Mouse (Mus musculus): ENCODE data around the gene Angptl8.
"Not testable (repeated sequence)": the region's sequence is repeated elsewhere in the genome, so short reads cannot be mapped to it uniquely, and the experiment has no call there.

Gene Angptl8

GRCm38 (mm10) chr9:21849691-21850677 lies 14.7 kb downstream of the Angptl8 start:
- no peak for DNase-seq (ENCODE audit: low read depth, low spot score)

- DNase-seq (ENCODE audit: low read depth, low spot score) = no peak
Observed at GRCm38 (mm10) chr9:21851084-21851483, 15.8 kb downstream of the Angptl8 start.

DNA sequence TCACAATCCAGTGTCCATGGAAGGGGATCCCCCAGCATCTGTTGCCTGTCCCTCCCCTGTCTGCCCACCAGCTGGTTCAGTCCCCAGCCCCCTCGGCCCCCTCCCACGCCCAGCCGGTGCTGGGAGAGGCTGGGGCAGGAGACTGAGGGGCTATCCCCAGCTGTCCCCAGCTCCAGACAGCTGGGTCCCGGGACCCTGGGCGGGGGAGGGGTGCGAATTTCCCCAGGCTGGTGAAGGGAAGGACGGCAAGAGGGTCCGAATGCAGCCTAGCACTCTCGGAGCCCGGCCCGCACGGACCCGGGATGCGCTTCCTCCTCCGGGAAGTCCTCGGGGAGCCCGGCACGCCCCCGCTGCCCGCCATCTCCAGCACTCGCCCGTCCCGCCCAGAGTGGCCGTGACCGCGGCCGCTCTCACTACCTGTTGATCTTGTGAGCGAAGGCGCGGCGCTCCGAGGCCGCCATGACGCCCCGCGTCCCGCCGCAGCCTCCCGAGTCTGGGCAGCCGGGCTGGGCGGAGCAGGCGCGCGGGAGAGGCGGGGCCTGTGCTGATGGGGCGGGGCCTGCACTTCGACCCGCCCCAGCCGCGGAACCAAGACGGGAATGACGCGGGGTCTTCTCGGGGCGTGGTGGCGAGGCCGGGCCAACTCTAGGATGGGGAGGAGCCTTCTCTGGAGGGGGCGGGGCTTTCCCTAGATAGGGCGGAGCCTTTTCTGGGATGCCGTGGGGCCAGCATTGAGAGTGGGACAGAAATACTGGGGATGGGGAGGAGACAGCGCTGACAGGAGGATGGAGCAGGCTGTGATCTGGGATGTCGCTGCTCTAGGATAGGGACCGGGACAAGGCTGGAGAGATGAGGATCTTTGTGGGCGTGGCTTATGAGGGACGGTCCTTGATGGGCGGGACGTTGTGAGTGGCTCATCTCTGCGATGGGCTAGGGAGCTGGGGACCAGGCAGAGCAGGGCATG lies 17.1 kb downstream of the Angptl8 start, which contains the start of gene Dock6:
Gene Dock6 (minus strand): TSS at position 508 of the 964 bp plus-strand sequence.
- DNase-seq (ENCODE audit: low read depth, low spot score) = peak; percentile 89

- no peak for DNase-seq (ENCODE audit: low read depth, low spot score)
Observed at GRCm38 (mm10) chr9:21853961-21854360, 18.7 kb downstream of the Angptl8 start.

GRCm38 (mm10) chr9:21854894-21855293 lies 19.6 kb downstream of the Angptl8 start:
- no peak for DNase-seq (ENCODE audit: low read depth, low spot score)

- DNase-seq (ENCODE audit: low read depth, low spot score) = no peak
Observed at GRCm38 (mm10) chr9:21857501-21857900, 22.2 kb downstream of the Angptl8 start.

GRCm38 (mm10) chr9:21858084-21858483 lies 22.8 kb downstream of the Angptl8 start:
- no peak for DNase-seq (ENCODE audit: low read depth, low spot score)

GRCm38 (mm10) chr9:21859606-21860005 lies 24.3 kb downstream of the Angptl8 start:
- no peak for DNase-seq (ENCODE audit: low read depth, low spot score)

GRCm38 (mm10) chr9:21860349-21860748 lies 25.0 kb downstream of the Angptl8 start:
- not testable (repeated sequence) for DNase-seq (ENCODE audit: low read depth, low spot score)

- DNase-seq (ENCODE audit: low read depth, low spot score) = no peak
Observed at GRCm38 (mm10) chr9:21862181-21862580, 26.9 kb downstream of the Angptl8 start.

DNA sequence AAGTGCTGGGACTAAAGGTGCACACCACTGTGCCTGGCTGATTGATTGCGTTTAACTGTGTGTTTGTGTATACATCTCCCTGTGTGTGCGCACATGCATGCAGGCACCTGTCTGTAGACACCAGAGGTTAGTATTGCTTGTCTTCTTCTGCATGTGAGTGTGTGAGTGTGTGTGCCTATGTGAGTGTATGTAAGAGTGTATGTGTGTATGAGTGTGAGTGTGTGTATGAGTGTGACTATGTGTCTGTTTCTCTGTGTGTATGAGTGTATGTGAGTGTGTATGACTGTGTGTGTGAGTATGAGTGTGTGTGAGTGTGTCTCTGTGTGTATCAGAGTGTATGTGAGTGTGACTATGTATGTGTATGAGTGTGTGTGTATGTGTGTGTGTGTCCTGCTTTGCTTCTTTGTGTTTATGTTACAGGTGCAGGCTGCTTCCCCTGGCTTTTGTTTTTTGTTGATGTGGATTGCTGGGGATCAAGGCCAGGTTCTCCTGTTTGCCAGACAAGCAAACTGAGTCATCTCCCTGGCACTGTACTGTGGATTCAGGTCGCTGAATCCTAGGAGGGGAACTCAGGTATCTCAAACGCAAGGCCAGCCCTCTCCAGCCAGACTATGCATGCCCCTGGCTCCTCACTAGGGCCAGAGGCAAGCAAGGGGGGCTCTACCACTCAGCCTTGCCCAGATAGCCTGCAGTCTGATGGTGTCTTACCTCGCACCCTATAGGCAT lies 30.5 kb downstream of the Angptl8 start:
- no peak for DNase-seq (ENCODE audit: low read depth, low spot score)

GRCm38 (mm10) chr9:21866641-21867040 lies 31.3 kb downstream of the Angptl8 start:
- no peak for DNase-seq (ENCODE audit: low read depth, low spot score)

DNA sequence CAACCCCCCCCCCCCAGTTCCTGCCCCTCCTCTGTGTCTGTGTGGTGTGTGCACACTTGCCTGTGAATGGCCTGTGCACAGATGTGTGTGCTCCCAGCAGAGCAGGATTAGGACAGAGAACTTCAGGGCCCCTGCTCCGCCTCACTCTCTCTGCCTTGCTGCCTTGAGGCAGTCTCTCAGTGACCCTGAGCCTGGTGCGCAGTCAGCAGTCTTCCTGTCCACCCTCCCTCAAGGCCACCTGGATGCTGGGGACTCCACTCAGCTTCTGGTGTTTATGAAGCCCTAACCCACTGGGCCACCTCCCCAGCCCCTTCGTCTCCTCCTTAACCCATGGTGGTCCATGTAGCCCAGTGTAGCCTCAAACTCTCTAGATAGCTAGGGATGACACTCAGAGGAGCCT lies 32.4 kb downstream of the Angptl8 start:
- DNase-seq (ENCODE audit: low read depth, low spot score) = no peak

GRCm38 (mm10) chr9:21869290-21869689 lies 34.0 kb downstream of the Angptl8 start:
- DNase-seq (ENCODE audit: low read depth, low spot score) = not testable (repeated sequence)

GRCm38 (mm10) chr9:21870879-21871524 lies 35.7 kb downstream of the Angptl8 start:
- DNase-seq (ENCODE audit: low read depth, low spot score) = no peak

GRCm38 (mm10) chr9:21872204-21872603 lies 36.9 kb downstream of the Angptl8 start:
- DNase-seq (ENCODE audit: low read depth, low spot score) = no peak

DNA sequence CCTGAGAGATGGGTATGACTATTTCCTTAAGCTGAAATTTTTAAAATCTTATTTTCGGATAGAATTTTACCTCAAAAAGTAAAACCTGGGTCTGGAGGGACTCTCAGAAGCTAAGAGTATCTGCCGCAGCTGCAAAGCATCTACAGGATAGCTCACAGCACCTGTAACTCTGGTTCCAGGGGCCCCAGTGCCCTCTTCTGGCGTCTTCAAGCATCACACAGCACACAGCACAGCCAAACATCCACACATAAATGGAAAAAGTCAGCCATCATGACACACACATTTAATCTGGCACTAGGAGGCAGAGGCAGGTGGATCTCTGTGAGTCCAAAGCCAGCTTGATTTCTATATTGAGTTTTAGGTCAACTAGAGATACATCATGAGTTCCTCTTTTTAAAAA lies 41.3 kb downstream of the Angptl8 start:
- no peak for DNase-seq (ENCODE audit: low read depth, low spot score)
